25 mouse cellular contexts compared by ENCODE assay signal in genomic region chr17:71342006-71342405, GRCm38 (mm10).
"Had no signal": no experiment of that assay in that cellular context is flagged by ENCODE, and none has a peak within 500 bp of the region (broad histone marks: within the 10 kb centered on the region; RNA-seq: fewer than 3 reads in every experiment).

No protein-coding gene starts in this region.

- ATAC-seq: hindbrain, postnatal 0 days; intestine, embryonic 15.5 days had no signal

- H3K27me3 ChIP-seq: heart, embryonic 12.5 days; hindbrain, embryonic 13.5 days; hindbrain, embryonic 15.5 days; intestine, embryonic 15.5 days; kidney, embryonic 15.5 days; limb, embryonic 12.5 days; liver, embryonic 13.5 days had no signal

- H3K4me2 ChIP-seq: heart, embryonic 12.5 days; hindbrain, embryonic 13.5 days; hindbrain, embryonic 15.5 days; intestine, embryonic 15.5 days; kidney, embryonic 15.5 days; limb, embryonic 12.5 days; liver, embryonic 11.5 days; liver, embryonic 13.5 days had no signal

- H3K9me3 ChIP-seq: heart, embryonic 10.5 days; heart, embryonic 12.5 days; hindbrain, embryonic 13.5 days; hindbrain, embryonic 15.5 days; intestine, embryonic 15.5 days; kidney, embryonic 15.5 days; limb, embryonic 12.5 days; liver, embryonic 13.5 days had no signal

- H3K27ac ChIP-seq: heart, embryonic 10.5 days; hindbrain, embryonic 13.5 days; hindbrain, embryonic 15.5 days; hindbrain, postnatal 0 days; intestine, embryonic 15.5 days; kidney, embryonic 15.5 days; kidney, postnatal 0 days; limb, embryonic 12.5 days; liver, embryonic 13.5 days had no signal

- H3K9ac ChIP-seq: heart, embryonic 12.5 days; hindbrain, embryonic 13.5 days; hindbrain, embryonic 15.5 days; intestine, embryonic 15.5 days; kidney, embryonic 15.5 days; limb, embryonic 12.5 days; liver, embryonic 13.5 days had no signal

- H3K4me3 ChIP-seq: heart, embryonic 10.5 days; heart, embryonic 12.5 days; hindbrain, embryonic 13.5 days; hindbrain, embryonic 15.5 days; intestine, embryonic 15.5 days; kidney, embryonic 15.5 days; limb, embryonic 12.5 days; liver, embryonic 13.5 days had no signal

- H3K4me1 ChIP-seq: heart, embryonic 10.5 days; heart, embryonic 12.5 days; hindbrain, embryonic 13.5 days; hindbrain, embryonic 15.5 days; intestine, embryonic 15.5 days; kidney, embryonic 15.5 days; limb, embryonic 12.5 days; liver, embryonic 13.5 days had no signal

- DNase-seq: gastrocnemius, postnatal 14 days; gastrocnemius, postnatal 36 days; heart, adult 18-20 months; heart, postnatal 10 days; heart, postnatal 36 days; kidney, adult 11 months; kidney, adult 2 months; kidney, adult 9 months; kidney, postnatal 14 days; kidney, postnatal 36 days; layer of hippocampus, adult 9-11 months; layer of hippocampus, postnatal 36 days; left cerebral cortex, postnatal 4 days; liver; liver, embryonic 13.5 days had no signal
